ENCODE assay signal across 11 mouse cellular contexts in the genomic region with DNA sequence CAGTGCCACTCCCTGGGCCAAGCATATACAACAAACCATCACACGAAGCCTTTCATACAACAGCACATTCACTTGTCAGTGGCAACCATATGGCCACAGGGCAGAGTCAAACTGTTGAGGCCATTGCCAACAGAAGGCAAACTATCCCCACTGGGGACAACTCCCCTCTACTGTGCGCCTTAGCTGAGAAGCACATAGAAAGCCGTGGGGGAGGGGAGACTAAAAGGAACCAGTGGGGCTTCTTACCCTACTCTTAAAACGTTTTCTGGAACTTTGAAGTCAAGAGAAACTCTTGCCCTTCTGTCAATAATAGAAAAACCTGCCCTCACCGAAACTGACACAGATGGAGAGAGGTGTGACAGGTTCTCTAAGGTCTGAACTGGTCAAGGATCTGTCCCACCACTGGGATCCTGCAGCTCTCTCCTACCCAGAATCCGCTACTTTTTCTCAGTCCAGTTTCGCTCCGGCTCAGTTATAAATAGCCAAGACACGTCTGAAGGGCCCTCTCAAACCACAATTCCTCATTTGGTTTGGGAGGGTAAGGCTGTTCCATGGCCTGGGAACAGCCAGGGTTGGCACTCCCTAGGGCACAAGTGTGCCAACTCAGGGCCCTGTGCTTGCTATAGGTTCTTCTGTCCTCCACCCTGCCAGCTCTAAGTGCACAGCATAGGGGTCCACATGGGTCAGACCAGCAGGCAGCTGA.
DNase-seq lines count a peak whose midpoint lies in the region; ATAC-seq and TF ChIP-seq lines count a peak whose summit lies in the region.
"Had no signal": no experiment of that assay in that cellular context is flagged by ENCODE, and none has a peak within 500 bp of the region (broad histone marks: within the 10 kb centered on the region; RNA-seq: fewer than 3 reads in every experiment).

No protein-coding gene starts in this region.

- no peak overlapping the region for H3K9ac ChIP-seq in hindbrain, postnatal 0 days (replicated peaks; ENCODE audit: low read length)
- no peak overlapping the region for H3K9ac ChIP-seq in hindbrain, embryonic 14.5 days

- H3K4me2 ChIP-seq in hindbrain, postnatal 0 days (ENCODE audit: low read depth, low read length) = no peak overlapping the region
- no peak overlapping the region for H3K4me2 ChIP-seq in hindbrain, embryonic 14.5 days (replicated peaks)

- H3ac ChIP-seq in C2C12 (ENCODE audit: control insufficient read depth, insufficient read length, low read depth) = peak overlapping the region; percentile 37

- no peak for DNase-seq in hindbrain, postnatal 0 days (ENCODE audit: low spot score)
- no peak for DNase-seq in hindbrain, embryonic 14.5 days (ENCODE audit: low spot score)
- DNase-seq in ovary, adult 18-20 months (ENCODE audit: low spot score) = no peak
- DNase-seq in adrenal gland, adult 2 months = no peak
- DNase-seq in right cerebral cortex, postnatal 10 days (ENCODE audit: low spot score in 2 of 2) = no peak
- DNase-seq: kidney, postnatal 14 days; right cerebral cortex, postnatal 14 days had no signal

- TF ChIP-seq CTCF in hindbrain, postnatal 0 days (IDR thresholded peaks at IDR 0.05; ENCODE audit: low read depth) = no peak
- no peak for TF ChIP-seq CTCF in C2C12 (IDR thresholded peaks at IDR 0.05; ENCODE audit: control insufficient read depth, insufficient read depth, insufficient read length)
- no peak for TF ChIP-seq CTCF in bone marrow macrophage, adult 2 months (IDR thresholded peaks at IDR 0.05; ENCODE audit: low read depth, low read length)

- no peak overlapping the region for H3K4me3 ChIP-seq in hindbrain, postnatal 0 days (ENCODE audit: low read length)
- no peak overlapping the region for H3K4me3 ChIP-seq in hindbrain, embryonic 14.5 days (replicated peaks; ENCODE audit: low read length)
- H3K4me3 ChIP-seq in C2C12 (ENCODE audit: insufficient read depth, poor library complexity, severe bottlenecking) (no peak overlapping the region), macrophage (ENCODE audit: inconsistent target) (no peak overlapping the region)
- H3K4me3 ChIP-seq in bone marrow macrophage, adult 2 months (ENCODE audit: insufficient read depth, low read length) = no peak overlapping the region

- H3K4me1 ChIP-seq in hindbrain, postnatal 0 days (ENCODE audit: insufficient read depth, low read length) = peaks cover 25% of the 10 kb centered on the region
- H3K4me1 ChIP-seq in hindbrain, embryonic 14.5 days (replicated peaks; ENCODE audit: control insufficient read depth, insufficient read depth, low read length) = peaks cover 28% of the 10 kb centered on the region
- H3K4me1 ChIP-seq in bone marrow macrophage, adult 2 months (ENCODE audit: control insufficient read depth, insufficient read depth, low read length) = peaks cover 60% of the 10 kb centered on the region

- 67% methylated on average over 9 of the region's 9 CpGs for WGBS in hindbrain, postnatal 0 days
- 75% methylated on average over 9 of the region's 9 CpGs for WGBS in hindbrain, embryonic 14.5 days
- 43% methylated on average over 9 of the region's 9 CpGs for WGBS in macrophage (ENCODE audit: missing documents)

- no peaks in the 10 kb centered on the region for H3K9me3 ChIP-seq in hindbrain, postnatal 0 days (ENCODE audit: low read length)
- no peaks in the 10 kb centered on the region for H3K9me3 ChIP-seq in hindbrain, embryonic 14.5 days (ENCODE audit: control insufficient read depth, low read length)

- H3K36me3 ChIP-seq in hindbrain, postnatal 0 days (ENCODE audit: insufficient read depth, low read length) = no peaks in the 10 kb centered on the region
- H3K36me3 ChIP-seq in hindbrain, embryonic 14.5 days (replicated peaks; ENCODE audit: control insufficient read depth, insufficient read depth) = no peaks in the 10 kb centered on the region
- H3K36me3 ChIP-seq in C2C12 (ENCODE audit: control insufficient read depth, insufficient read depth) = no peaks in the 10 kb centered on the region
- H3K36me3 ChIP-seq in macrophage (ENCODE audit: inconsistent target) = no peaks in the 10 kb centered on the region

- 0 out of 2 replicates have a peak overlapping the region, but pooled peaks have one; percentile 7 for H3K27ac ChIP-seq in hindbrain, postnatal 0 days
- H3K27ac ChIP-seq in hindbrain, embryonic 14.5 days = no peak overlapping the region
- H3K27ac ChIP-seq in bone marrow macrophage, adult 2 months (ENCODE audit: insufficient read depth, low read depth, low read length) = peak overlapping the region; percentile 85
- H3K27ac ChIP-seq in macrophage = peak overlapping the region; percentile 74

- ATAC-seq in hindbrain, postnatal 0 days = no peak
- ATAC-seq in hindbrain, embryonic 14.5 days (ENCODE audit: low FRiP score) = no peak
- ATAC-seq: Patski had no signal

- no peak for TF ChIP-seq POLR2A in bone marrow macrophage, adult 2 months (IDR thresholded peaks at IDR 0.05; ENCODE audit: borderline replicate concordance, low read depth, low read length)

- peaks cover 43% of the 10 kb centered on the region for H3K79me3 ChIP-seq in C2C12 (ENCODE audit: low read depth)

- H3K27me3 ChIP-seq in hindbrain, postnatal 0 days (ENCODE audit: insufficient read depth, low read length) = no peaks in the 10 kb centered on the region
- no peaks in the 10 kb centered on the region for H3K27me3 ChIP-seq in hindbrain, embryonic 14.5 days (ENCODE audit: control insufficient read depth, insufficient read depth, low read length)
- no peaks in the 10 kb centered on the region for H3K27me3 ChIP-seq in C2C12 (ENCODE audit: control insufficient read depth, insufficient read depth, insufficient read length)
- H3K27me3 ChIP-seq: Patski had no signal

- peaks cover 84% of the 10 kb centered on the region for H3K79me2 ChIP-seq in C2C12 (ENCODE audit: control insufficient read depth, insufficient read depth)
- peaks cover 93% of the 10 kb centered on the region for H3K79me2 ChIP-seq in macrophage (ENCODE audit: inconsistent target)

TF ChIP-seq in C2C12, 6 proteins besides CTCF, POLR2A, EP300 and RAD21:
- TF ChIP-seq MYOG (IDR thresholded peaks at IDR 0.05; ENCODE audit: control insufficient read depth, extremely low read depth, insufficient read length) (no peak), MAX (IDR thresholded peaks at IDR 0.05) (no peak), USF1 (IDR thresholded peaks at IDR 0.05; ENCODE audit: low read depth) (no peak), MYOD1 (IDR thresholded peaks at IDR 0.05; ENCODE audit: control insufficient read depth, insufficient read length, low read depth) (no peak), FOSL1 (IDR thresholded peaks at IDR 0.05; ENCODE audit: insufficient read depth, low read length, poor library complexity, severe bottlenecking) (no peak), CEBPB (IDR thresholded peaks at IDR 0.05; ENCODE audit: low read depth) (no peak)
